In the genomic region with DNA sequence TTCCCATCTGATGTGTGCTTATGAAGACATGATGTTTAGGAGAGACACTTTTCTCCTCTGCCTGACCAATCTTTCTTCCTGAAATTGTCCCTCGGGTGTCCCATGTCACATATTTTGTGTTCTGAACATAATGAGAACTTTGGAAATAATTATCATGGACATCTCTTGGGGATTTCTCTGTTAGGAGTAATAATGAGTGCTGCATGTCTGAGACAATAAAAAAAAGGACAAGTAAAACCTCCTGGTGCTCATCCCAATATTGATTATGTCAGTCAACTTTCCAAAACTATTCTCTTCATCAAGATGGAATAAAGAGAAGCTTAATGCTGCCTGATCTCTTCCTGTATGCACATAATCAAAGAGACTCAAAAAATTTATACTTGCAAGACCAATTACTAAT, we compare ENCODE assay signal across 39 mouse cellular contexts. TPM values are rescaled to one million over a fixed set of nuclear protein-coding genes. Genes with fewer than 3 reads are reported as not detected.
"Had no signal": no experiment of that assay in that cellular context is flagged by ENCODE, and none has a peak within 500 bp of the region (broad histone marks: within the 10 kb centered on the region; RNA-seq: fewer than 3 reads in every experiment).

A gene (minus strand): TSS at position 101 of the 400 bp plus-strand sequence.

- H3K9ac ChIP-seq: embryonic facial prominence, embryonic 12.5 days; embryonic facial prominence, embryonic 13.5 days; embryonic facial prominence, embryonic 15.5 days; forebrain, embryonic 12.5 days; forebrain, embryonic 13.5 days; forebrain, embryonic 15.5 days; forebrain, postnatal 0 days had no signal

- H3K4me3 ChIP-seq: embryonic facial prominence, embryonic 10.5 days; embryonic facial prominence, embryonic 12.5 days; embryonic facial prominence, embryonic 13.5 days; embryonic facial prominence, embryonic 15.5 days; erythroblast, embryonic 14.5 days; forebrain, embryonic 10.5 days; forebrain, embryonic 12.5 days; forebrain, embryonic 13.5 days; forebrain, embryonic 15.5 days; gastrocnemius, adult 2 months; heart, adult 2 months had no signal

- H3K4me1 ChIP-seq: embryonic facial prominence, embryonic 10.5 days; embryonic facial prominence, embryonic 12.5 days; embryonic facial prominence, embryonic 13.5 days; embryonic facial prominence, embryonic 15.5 days; forebrain, embryonic 10.5 days; forebrain, embryonic 12.5 days; forebrain, embryonic 13.5 days; forebrain, embryonic 15.5 days had no signal

- ATAC-seq: forebrain, embryonic 13.5 days; forebrain, embryonic 14.5 days; forebrain, embryonic 15.5 days; forebrain, embryonic 16.5 days; forebrain, postnatal 0 days had no signal

- H3K4me2 ChIP-seq: embryonic facial prominence, embryonic 12.5 days; embryonic facial prominence, embryonic 13.5 days; embryonic facial prominence, embryonic 15.5 days; forebrain, embryonic 12.5 days; forebrain, embryonic 13.5 days; forebrain, embryonic 15.5 days had no signal

- H3K27ac ChIP-seq: embryonic facial prominence, embryonic 10.5 days; embryonic facial prominence, embryonic 12.5 days; embryonic facial prominence, embryonic 13.5 days; embryonic facial prominence, embryonic 15.5 days; forebrain, embryonic 10.5 days; forebrain, embryonic 12.5 days; forebrain, embryonic 13.5 days; forebrain, embryonic 15.5 days; gastrocnemius, adult 2 months; heart, adult 2 months had no signal

- DNase-seq: cerebellum, adult 8-10 months; cerebellum, adult 9-10 months; cerebellum, adult 9-11 months; cerebellum, postnatal 10 days; cerebellum, postnatal 14 days; cerebellum, postnatal 25 days; cerebellum, postnatal 36 days; embryo, embryonic 11 days; forebrain, postnatal 0 days; gastrocnemius, adult 2 months; gastrocnemius, postnatal 10 days; gastrocnemius, postnatal 14 days; gastrocnemius, postnatal 25 days; gastrocnemius, postnatal 36 days; heart, adult 11 months; heart, adult 18-20 months; heart, adult 2 months had no signal

- H3K27me3 ChIP-seq: embryonic facial prominence, embryonic 12.5 days; embryonic facial prominence, embryonic 13.5 days; embryonic facial prominence, embryonic 15.5 days; forebrain, embryonic 12.5 days; forebrain, embryonic 13.5 days; forebrain, embryonic 15.5 days had no signal

- H3K36me3 ChIP-seq: embryonic facial prominence, embryonic 10.5 days; embryonic facial prominence, embryonic 12.5 days; embryonic facial prominence, embryonic 13.5 days; embryonic facial prominence, embryonic 15.5 days; forebrain, embryonic 10.5 days; forebrain, embryonic 12.5 days; forebrain, embryonic 15.5 days had no signal

- H3K9me3 ChIP-seq: embryonic facial prominence, embryonic 10.5 days; embryonic facial prominence, embryonic 12.5 days; embryonic facial prominence, embryonic 13.5 days; embryonic facial prominence, embryonic 15.5 days; forebrain, embryonic 10.5 days; forebrain, embryonic 12.5 days; forebrain, embryonic 13.5 days; forebrain, embryonic 15.5 days had no signal

RNA-seq across cellular contexts. Expression of the gene that starts here (rescaled TPM):
- total RNA-seq: common myeloid progenitor, adult 5-6 weeks; forebrain, postnatal 0 days; gastrocnemius, adult 18-20 months; gastrocnemius, adult 2 months; gastrocnemius, adult 8-10 months; gastrocnemius, postnatal 10 days; gastrocnemius, postnatal 14 days; gastrocnemius, postnatal 25 days; gastrocnemius, postnatal 36 days; gastrocnemius, postnatal 4 days; granulocyte monocyte progenitor cell, adult 5-6 weeks; heart, adult 18-20 months; heart, adult 2 months; heart, adult 8-10 months had no signal
- polyA plus RNA-seq: cortical plate, adult 2 months; embryonic facial prominence, embryonic 10.5 days; embryonic facial prominence, embryonic 11.5 days; embryonic facial prominence, embryonic 12.5 days; embryonic facial prominence, embryonic 13.5 days; erythroblast, embryonic 14.5 days; forebrain, embryonic 10.5 days; forebrain, embryonic 11.5 days; forebrain, embryonic 12.5 days; forebrain, embryonic 13.5 days; forebrain, embryonic 14.5 days; forebrain, embryonic 15.5 days; forebrain, embryonic 16.5 days; forebrain, postnatal 0 days; frontal cortex, adult 2 months; gonadal fat pad, adult 2 months; heart, adult 2 months had no signal
